Mouse (Mus musculus) spleen, adult 2 months (tissue): ENCODE results near the gene Eps8l2.

Experiments
- CTCF ChIP-seq: fragments of 200-500 bp; IDR thresholded peaks from 2 replicates; pipeline ENCODE4 v1.5.1; 2011; ENCODE audit warnings: mild to moderate bottlenecking, inconsistent platforms; ENCODE audit not compliant: insufficient read depth, insufficient read length, insufficient replicate concordance; ENCODE audit errors: extremely low read depth
- POLR2A ChIP-seq: fragments of 200-500 bp; IDR thresholded peaks from 2 replicates; pipeline ENCODE4 v1.6.1; 2011; ENCODE audit warnings: low read depth, low read length, inconsistent platforms

DNA sequence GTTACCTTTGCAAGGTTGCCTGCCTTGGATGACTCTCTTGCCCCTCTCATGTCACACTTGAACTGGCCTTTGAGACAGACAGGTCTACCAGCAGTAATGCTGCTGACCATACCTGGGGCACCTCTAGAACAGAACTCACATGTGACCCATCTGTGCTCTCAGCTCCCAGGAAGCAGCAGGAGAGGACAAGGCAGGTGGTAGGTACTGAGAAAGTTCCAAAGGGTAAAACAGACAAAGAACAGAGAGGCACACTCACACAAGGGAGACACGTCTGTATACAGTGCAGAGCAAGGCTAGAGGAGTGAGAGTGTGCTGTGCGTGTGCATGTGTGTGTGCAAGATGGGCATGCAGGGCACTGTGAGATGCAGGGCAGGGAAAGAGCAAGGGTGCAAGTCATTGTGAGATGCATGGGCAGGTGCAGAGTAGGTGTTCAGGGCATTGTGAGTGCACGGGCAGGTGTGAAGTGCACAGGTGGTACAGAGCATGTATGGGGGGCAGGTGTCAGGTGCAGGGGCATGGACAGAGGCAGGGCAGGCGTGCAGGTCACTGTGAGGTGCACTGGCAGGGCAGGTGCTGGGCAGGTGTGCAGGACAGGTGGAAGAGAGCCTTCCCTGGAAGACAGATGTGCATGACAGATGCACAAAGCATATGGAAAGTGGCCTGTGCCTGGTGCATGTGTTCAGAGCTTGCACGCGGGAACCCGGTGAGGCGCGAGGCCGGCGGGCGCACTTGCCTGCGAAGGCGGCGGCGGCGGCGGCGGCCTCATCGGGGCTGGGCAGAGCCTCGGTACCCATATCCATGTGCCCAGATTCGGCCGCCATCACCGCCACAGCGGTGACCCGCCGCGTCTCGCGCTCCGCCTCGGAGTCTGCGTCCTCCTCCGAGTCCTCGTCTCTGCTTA lies 11.9 kb upstream of the Eps8l2 start:
- TF ChIP-seq CTCF (no peak), POLR2A (no peak)
